Mouse (Mus musculus): Measurements from ENCODE around the gene Hist1h2bk.

GRCm38 (mm10) chr13:22008707-22009106 is 27.0 kb upstream of the Hist1h2bk start:
- TF ChIP-seq CTCF (IDR thresholded peaks at IDR 0.05) (no peak), EP300 (IDR thresholded peaks at IDR 0.05; ENCODE audit: insufficient read depth, low read depth, low read length) (no peak), POLR2A (IDR thresholded peaks at IDR 0.05; ENCODE audit: insufficient read depth, low read depth, low read length) (no peak)

Measured in heart, adult 2 months (tissue).